Mouse (Mus musculus): ENCODE data around the gene Camkv. TPM values are rescaled to one million over a fixed set of nuclear protein-coding genes. Genes with fewer than 3 reads are reported as not detected.

Camkv gene
- polyA plus RNA-seq, 1 experiment from 2014 or later, result 121 TPM

DNA sequence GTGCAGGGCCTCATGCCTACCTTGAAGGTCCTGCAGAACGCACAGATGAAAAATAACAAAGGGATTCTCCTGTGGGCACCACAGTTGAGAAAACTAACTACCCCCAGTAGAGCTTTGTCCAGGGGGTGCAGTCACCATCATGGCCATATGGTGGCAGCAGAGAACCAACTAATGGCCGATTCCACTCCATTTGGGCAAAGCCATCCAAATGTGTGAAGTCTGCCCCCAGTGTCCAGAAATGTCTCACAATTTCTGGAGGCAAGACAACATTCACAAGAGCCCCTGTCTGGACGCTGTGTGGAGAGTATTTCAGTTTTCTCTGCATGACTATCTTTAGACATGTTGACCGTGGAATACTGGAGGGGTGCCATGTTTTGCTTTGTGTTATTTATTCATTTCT is 30.7 kb upstream of the Camkv start:
- H3K36me3 ChIP-seq (ENCODE audit: control insufficient read depth, insufficient read depth, low read length), result no peaks in the 10 kb centered on the region
- no peak overlapping the region for H3K27ac ChIP-seq (ENCODE audit: low read length)
- peaks cover 16% of the 10 kb centered on the region; the same call in 1 of the 2 replicates for H3K4me1 ChIP-seq (ENCODE audit: control insufficient read depth, insufficient read depth, low read length)
- H3K4me2 ChIP-seq (ENCODE audit: low read length), result no peak overlapping the region
- ATAC-seq, result peak; percentile 56
- WGBS, result 3% methylated on average over 4 of the region's 4 CpGs
- no peaks in the 10 kb centered on the region for H3K9me3 ChIP-seq (replicated peaks; ENCODE audit: control insufficient read depth, low read length, poor library complexity, severe bottlenecking)
- peaks cover 6% of the 10 kb centered on the region for H3K27me3 ChIP-seq (ENCODE audit: control insufficient read depth, insufficient read depth, low read depth, low read length)
- H3K9ac ChIP-seq (ENCODE audit: low read depth, low read length), result no peak overlapping the region
- H3K4me3 ChIP-seq (ENCODE audit: low read depth, low read length), result no peak overlapping the region

DNA sequence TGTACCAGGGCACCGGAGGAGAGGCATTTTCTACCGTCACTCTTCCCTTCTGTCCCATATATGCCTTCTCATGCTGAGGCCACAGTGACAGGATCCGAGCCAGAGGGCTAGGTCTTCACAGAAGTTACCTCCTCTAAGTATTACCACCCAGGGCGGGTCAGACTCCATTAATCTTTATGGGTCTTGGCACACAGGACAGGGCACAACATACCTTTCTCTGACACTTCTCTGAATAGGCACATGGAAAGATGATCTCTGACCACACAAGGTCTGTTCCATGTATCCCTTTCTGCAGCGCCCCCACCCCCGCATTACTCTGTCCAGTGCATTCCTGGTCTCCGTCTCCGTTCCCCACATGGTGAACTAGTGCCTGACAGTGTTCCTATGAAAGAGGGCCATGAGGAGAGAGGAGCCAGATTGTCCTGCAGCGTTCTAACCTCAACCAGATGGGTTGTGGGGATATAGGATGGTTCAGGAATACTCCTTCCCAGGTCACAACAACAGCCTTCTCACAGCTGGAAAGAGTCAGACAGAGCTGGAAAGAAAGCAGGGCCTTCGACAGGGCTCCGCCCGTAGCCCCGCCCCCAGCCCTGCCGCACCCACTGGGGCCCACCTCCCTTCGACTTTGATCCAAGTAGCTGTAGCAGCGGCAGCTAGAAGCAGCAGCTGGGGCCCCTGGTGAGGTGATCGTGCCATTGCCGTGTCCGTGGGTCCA is 29.1 kb upstream of the Camkv start, which contains the start of gene Mst1r:
Gene Mst1r (plus strand): TSS at position 622 of the 715 bp plus-strand sequence.
- no peaks in the 10 kb centered on the region for H3K27me3 ChIP-seq (ENCODE audit: control insufficient read depth, insufficient read depth, low read depth, low read length)
- no peak within 1 kb of the TSS for H3K27ac ChIP-seq (ENCODE audit: low read length)
- H3K4me1 ChIP-seq (ENCODE audit: control insufficient read depth, insufficient read depth, low read length), result peaks cover 13% of the 10 kb centered on the region; the same call in 1 of the 2 replicates
- peak within 1 kb of the TSS; percentile 12; the same call in 1 of the 2 replicates for H3K4me3 ChIP-seq (ENCODE audit: low read depth, low read length)
- no peaks in the 10 kb centered on the region for H3K9me3 ChIP-seq (replicated peaks; ENCODE audit: control insufficient read depth, low read length, poor library complexity, severe bottlenecking)
- peak within 1 kb of the TSS; percentile 53 for H3K9ac ChIP-seq (ENCODE audit: low read depth, low read length)
- H3K4me2 ChIP-seq (ENCODE audit: low read length), result peak within 1 kb of the TSS; percentile 51
- ATAC-seq, result no peak
- H3K36me3 ChIP-seq (ENCODE audit: control insufficient read depth, insufficient read depth, low read length), result no peaks in the 10 kb centered on the region
- WGBS, result 21% methylated on average over 19 of the region's 19 CpGs

DNA sequence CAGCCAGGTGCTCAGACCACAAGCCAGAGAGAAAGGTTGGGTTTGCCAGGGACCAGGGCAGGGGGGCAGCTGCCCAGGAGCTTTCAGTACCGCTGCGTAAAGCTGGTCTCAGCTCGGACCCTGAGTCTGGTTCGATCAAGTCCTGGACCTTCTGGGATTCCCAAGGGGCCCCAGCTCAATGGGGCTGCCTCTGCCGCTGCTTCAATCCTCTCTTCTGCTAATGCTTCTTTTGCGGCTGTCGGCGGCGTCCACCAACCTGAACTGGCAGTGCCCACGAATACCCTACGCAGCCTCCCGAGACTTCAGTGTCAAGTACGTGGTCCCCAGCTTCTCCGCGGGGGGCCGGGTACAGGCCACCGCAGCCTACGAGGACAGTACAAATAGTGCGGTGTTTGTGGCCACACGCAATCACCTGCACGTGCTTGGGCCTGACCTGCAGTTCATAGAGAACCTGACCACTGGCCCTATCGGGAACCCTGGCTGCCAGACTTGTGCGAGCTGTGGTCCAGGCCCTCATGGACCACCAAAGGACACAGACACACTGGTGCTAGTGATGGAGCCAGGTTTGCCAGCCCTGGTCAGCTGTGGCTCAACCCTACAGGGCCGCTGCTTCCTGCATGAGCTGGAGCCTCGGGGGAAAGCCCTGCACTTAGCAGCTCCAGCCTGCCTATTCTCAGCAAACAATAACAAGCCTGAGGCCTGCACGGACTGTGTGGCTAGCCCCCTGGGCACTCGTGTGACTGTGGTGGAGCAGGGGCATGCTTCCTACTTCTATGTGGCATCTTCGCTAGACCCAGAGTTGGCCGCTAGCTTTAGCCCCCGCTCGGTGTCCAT is 28.3 kb upstream of the Camkv start:
- H3K27ac ChIP-seq (ENCODE audit: low read length), result no peak overlapping the region
- no peaks in the 10 kb centered on the region for H3K9me3 ChIP-seq (replicated peaks; ENCODE audit: control insufficient read depth, low read length, poor library complexity, severe bottlenecking)
- H3K4me2 ChIP-seq (ENCODE audit: low read length), result peak overlapping the region; percentile 51
- no peak for ATAC-seq
- peaks cover 13% of the 10 kb centered on the region; the same call in 1 of the 2 replicates for H3K4me1 ChIP-seq (ENCODE audit: control insufficient read depth, insufficient read depth, low read length)
- peak overlapping the region; percentile 53 for H3K9ac ChIP-seq (ENCODE audit: low read depth, low read length)
- 43% methylated on average over 31 of the region's 31 CpGs for WGBS
- no peaks in the 10 kb centered on the region for H3K36me3 ChIP-seq (ENCODE audit: control insufficient read depth, insufficient read depth, low read length)
- H3K27me3 ChIP-seq (ENCODE audit: control insufficient read depth, insufficient read depth, low read depth, low read length), result no peaks in the 10 kb centered on the region
- peak overlapping the region; percentile 12; the same call in 1 of the 2 replicates for H3K4me3 ChIP-seq (ENCODE audit: low read depth, low read length)

DNA sequence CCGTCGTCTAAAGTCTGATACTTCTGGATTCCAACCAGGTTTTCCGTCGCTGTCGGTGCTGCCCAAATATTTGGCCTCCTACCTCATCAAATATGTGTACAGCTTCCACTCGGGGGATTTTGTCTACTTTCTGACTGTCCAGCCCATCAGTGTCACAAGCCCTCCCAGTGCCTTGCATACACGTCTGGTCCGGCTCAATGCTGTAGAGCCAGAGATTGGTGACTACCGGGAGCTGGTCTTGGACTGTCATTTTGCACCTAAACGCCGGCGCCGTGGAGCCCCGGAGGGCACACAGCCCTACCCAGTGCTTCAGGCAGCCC is 27.7 kb upstream of the Camkv start:
- WGBS, result 82% methylated on average over 14 of the region's 14 CpGs
- Histone ChIP-seq H3K4me1 (ENCODE audit: control insufficient read depth, insufficient read depth, low read length) (peaks cover 13% of the 10 kb centered on the region; the same call in 1 of the 2 replicates), H3K36me3 (ENCODE audit: control insufficient read depth, insufficient read depth, low read length) (no peaks in the 10 kb centered on the region), H3K4me2 (ENCODE audit: low read length) (no peak overlapping the region), H3K4me3 (ENCODE audit: low read depth, low read length) (no peak overlapping the region), H3K27me3 (ENCODE audit: control insufficient read depth, insufficient read depth, low read depth, low read length) (no peaks in the 10 kb centered on the region), H3K27ac (ENCODE audit: low read length) (no peak overlapping the region), H3K9me3 (replicated peaks; ENCODE audit: control insufficient read depth, low read length, poor library complexity, severe bottlenecking) (no peaks in the 10 kb centered on the region), H3K9ac (ENCODE audit: low read depth, low read length) (no peak overlapping the region)
- ATAC-seq, result no peak

DNA sequence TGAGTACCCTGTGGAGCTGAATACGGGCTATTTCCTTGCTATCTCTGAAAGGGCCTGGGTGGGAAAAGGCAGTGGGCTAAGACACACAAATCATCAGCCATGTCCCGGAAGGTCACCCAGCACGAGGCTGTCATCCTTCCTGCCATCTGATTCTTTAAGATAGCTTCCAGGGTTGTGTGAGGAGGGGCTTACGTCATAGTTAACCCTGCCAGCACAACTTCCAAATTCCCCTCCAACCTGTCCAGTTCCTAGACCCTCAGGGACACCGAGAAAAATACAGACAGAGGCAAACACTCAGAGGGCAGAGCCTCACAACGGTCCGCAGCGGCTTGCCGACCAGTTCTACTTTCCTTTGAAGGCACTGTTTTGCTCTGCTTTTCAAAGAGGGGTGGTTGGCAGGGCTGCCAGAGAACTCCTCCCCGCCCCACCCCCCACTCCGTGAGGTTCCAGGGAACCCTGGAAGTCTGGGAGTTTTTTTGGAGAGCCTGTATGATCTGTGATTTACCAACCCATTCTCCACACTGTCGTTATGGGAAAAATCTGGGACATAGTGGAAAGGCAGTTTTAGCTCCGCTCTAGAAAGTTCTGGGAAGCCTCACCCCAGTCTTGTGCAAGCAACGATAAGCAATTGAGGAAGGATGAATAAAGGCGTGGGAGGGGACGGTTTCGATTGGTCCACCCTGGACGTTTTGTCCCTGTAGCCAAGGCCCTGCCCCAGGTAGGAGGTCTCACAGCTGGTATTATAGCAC is 26.9 kb upstream of the Camkv start:
- Histone ChIP-seq H3K4me1 (ENCODE audit: control insufficient read depth, insufficient read depth, low read length) (peaks cover 13% of the 10 kb centered on the region; the same call in 1 of the 2 replicates), H3K36me3 (ENCODE audit: control insufficient read depth, insufficient read depth, low read length) (no peaks in the 10 kb centered on the region), H3K27ac (ENCODE audit: low read length) (no peak overlapping the region), H3K4me3 (ENCODE audit: low read depth, low read length) (no peak overlapping the region), H3K4me2 (ENCODE audit: low read length) (no peak overlapping the region), H3K9me3 (replicated peaks; ENCODE audit: control insufficient read depth, low read length, poor library complexity, severe bottlenecking) (no peaks in the 10 kb centered on the region), H3K27me3 (ENCODE audit: control insufficient read depth, insufficient read depth, low read depth, low read length) (no peaks in the 10 kb centered on the region), H3K9ac (ENCODE audit: low read depth, low read length) (no peak overlapping the region)
- WGBS, result 29% methylated on average over 18 of the region's 18 CpGs
- ATAC-seq, result no peak

DNA sequence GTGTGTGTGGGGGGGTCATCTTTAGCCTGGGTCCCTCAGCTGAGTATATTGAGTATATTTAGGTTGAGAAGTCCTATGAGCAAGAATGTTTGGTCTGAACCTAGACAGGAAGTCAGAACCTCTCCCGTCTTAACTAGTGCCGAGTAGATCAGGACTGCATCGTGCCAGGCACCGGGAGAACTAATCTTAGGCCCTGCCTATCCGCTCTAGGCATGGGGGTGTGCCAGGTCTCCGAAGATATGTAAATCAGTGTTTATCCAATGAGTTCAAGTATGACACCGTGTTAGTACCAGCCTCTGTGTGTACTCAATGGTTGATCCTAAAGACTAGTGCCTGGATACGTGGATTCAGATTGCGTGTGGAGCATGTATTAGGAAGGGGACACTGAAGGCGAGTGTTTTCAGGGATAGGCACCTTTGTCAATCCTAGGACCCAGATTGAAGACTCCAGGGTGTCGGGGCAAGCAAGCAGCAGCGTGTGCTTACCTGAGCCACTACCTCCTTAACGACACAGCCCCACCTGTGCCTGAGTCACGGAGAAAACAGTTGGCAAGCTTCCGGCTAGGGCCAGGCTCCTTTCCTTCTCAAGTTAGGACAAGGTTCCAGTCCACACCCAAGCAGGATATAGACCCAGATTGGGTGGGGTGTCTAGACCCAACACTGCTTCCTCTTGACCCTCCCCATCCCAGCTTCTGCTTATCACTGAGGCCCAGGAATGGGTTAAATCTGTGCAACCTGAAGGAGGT is 25.3 kb upstream of the Camkv start:
- H3K9me3 ChIP-seq (replicated peaks; ENCODE audit: control insufficient read depth, low read length, poor library complexity, severe bottlenecking), result no peaks in the 10 kb centered on the region
- no peak overlapping the region for H3K4me3 ChIP-seq (ENCODE audit: low read depth, low read length)
- ATAC-seq, result no peak
- H3K4me2 ChIP-seq (ENCODE audit: low read length), result no peak overlapping the region
- no peaks in the 10 kb centered on the region for H3K36me3 ChIP-seq (ENCODE audit: control insufficient read depth, insufficient read depth, low read length)
- 88% methylated on average over 15 of the region's 15 CpGs for WGBS
- no peak overlapping the region for H3K9ac ChIP-seq (ENCODE audit: low read depth, low read length)
- H3K27ac ChIP-seq (ENCODE audit: low read length), result no peak overlapping the region
- no peaks in the 10 kb centered on the region for H3K27me3 ChIP-seq (ENCODE audit: control insufficient read depth, insufficient read depth, low read depth, low read length)
- peaks cover 10% of the 10 kb centered on the region; the same call in 1 of the 2 replicates for H3K4me1 ChIP-seq (ENCODE audit: control insufficient read depth, insufficient read depth, low read length)

DNA sequence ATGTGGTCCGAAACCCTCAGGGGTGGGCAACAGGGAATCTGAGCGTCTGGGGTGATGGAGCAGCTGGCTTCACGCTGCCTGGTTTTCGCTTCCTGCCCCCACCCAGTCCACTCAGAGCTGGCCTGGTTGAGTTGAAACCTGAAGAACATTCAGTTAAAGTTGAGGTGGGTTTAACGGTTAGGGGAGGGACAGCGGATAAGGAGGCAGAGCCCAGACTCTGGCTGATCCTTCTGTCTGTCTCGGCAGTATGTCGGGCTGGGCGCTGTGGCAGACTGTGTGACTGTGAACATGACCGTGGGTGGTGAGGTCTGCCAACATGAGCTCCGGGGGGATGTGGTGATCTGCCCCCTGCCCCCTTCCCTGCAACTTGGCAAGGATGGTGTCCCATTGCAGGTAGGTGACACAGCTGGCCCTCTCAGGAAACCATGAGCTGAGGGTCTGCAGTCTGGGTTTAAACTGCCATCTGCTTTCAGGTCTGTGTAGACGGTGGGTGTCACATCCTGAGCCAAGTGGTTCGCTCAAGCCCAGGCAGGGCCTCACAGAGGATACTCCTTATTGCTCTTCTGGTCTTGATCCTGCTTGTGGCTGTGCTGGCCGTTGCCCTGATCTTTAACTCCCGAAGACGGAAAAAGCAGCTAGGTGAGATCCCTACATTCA is 20.6 kb upstream of the Camkv start:
- H3K36me3 ChIP-seq (ENCODE audit: control insufficient read depth, insufficient read depth, low read length), result no peaks in the 10 kb centered on the region

More for the DNA sequence above, 20.6 kb upstream of the Camkv start:
- H3K4me2 ChIP-seq (ENCODE audit: low read length), result no peak overlapping the region
- H3K4me3 ChIP-seq (ENCODE audit: low read depth, low read length), result no peak overlapping the region
- no peaks in the 10 kb centered on the region for H3K9me3 ChIP-seq (replicated peaks; ENCODE audit: control insufficient read depth, low read length, poor library complexity, severe bottlenecking)
- WGBS, result 83% methylated on average over 16 of the region's 16 CpGs
- H3K4me1 ChIP-seq (ENCODE audit: control insufficient read depth, insufficient read depth, low read length), result peaks cover 16% of the 10 kb centered on the region
- H3K27me3 ChIP-seq (ENCODE audit: control insufficient read depth, insufficient read depth, low read depth, low read length), result no peaks in the 10 kb centered on the region
- ATAC-seq, result no peak
- H3K27ac ChIP-seq (ENCODE audit: low read length), result no peak overlapping the region
- H3K9ac ChIP-seq (ENCODE audit: low read depth, low read length), result no peak overlapping the region
